Mouse (Mus musculus) adrenal gland, adult 18-20 months (tissue): ENCODE measurements around the gene Rad51c. TPM values are rescaled to one million over a fixed set of nuclear protein-coding genes. Genes with fewer than 3 reads are reported as not detected.
"Not testable (repeated sequence)": the region's sequence is repeated elsewhere in the genome, so short reads cannot be mapped to it uniquely, and the experiment has no call there.

Experiments
- DNase-seq, 2 experiments: peaks; one replicate each; pipeline ENCODE4 v3.0.0; 2021 to 2022; ENCODE audit warnings: low spot score in 2 of 2
- total RNA-seq, 2 experiments: library from RNA; stranded (reverse); gene quantifications; 1 replicate in 1 of 2; 2 replicates in 1 of 2; pipeline ENCODE4 v1.2.3; 2021

Rad51c gene
- total RNA-seq, 2 experiments from 2014 or later = 2.8 to 4.9 TPM

DNA sequence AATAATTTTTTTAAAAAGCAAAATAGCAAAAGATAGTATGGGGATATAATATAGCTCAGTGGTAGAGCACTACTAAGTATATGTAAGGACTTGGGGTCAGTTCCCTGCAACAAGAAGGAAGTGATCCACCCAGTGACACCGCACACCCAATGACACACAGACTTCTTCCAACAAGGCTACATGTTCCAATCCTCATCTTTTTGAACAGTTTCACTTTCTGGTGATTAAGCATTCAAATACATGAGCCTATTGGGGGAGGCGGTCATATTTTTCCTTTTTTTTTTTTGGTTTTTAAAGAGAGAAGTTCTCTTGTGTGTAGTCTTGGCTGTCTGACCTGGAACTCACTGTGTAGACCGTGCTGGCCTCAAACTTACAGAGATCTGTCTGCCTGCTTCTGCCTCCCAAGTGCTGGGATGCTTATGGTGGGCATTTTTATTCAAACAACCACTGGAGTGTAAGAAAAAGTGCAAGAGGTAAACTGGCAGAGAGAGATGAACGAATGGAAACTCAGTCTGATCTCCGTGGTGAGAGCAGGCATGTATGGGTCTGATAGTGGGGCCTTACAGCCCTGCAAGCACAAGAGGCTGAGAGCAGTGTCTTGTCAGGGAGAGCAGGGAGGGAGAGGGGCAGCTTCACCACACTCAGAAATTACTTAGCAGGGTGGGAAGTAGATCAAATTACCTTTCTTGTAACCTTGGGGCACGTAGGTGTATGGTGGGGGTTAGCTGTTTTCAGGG is 28.3 kb upstream of the Rad51c start:
- DNase-seq = no peak

DNA sequence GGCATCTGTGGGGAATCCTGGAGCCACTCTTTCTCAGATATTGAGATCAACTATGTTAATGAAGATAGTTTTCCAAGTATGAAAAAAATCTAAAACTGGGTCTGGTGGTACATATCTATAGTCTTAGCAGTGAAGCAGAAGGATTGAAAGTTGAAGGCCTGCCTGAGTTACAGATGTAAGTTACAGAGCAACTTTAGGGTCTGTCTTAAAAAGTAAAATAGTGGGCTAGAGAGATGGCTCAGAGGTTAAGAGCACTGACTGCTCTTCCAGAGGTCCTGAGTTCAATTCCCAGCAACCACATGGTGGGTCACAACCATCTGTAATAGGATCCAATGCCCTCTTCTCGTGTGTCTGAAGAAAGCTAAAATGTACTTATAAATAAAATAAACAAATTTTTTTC is 27.7 kb upstream of the Rad51c start:
- DNase-seq = no peak

DNA sequence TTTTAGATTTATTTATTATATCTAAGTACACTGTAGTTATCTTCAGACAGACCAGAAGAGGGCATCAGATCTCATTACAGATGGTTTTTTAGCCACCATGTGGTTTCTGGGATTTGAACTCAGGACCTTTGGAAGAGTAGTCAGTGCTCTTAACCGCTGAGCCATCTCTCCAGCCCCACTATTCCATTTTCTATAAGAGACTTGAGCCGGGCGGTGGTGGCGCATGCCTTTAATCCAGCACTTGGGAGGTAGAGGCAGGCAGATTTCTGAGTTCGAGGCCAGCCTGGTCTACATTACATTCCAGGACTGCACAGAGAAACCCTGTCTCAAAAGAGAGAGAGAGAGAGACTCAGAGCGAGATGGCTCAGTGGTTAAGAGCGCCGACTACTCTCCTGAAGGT is 27.1 kb upstream of the Rad51c start:
- DNase-seq = not testable (repeated sequence)

DNA sequence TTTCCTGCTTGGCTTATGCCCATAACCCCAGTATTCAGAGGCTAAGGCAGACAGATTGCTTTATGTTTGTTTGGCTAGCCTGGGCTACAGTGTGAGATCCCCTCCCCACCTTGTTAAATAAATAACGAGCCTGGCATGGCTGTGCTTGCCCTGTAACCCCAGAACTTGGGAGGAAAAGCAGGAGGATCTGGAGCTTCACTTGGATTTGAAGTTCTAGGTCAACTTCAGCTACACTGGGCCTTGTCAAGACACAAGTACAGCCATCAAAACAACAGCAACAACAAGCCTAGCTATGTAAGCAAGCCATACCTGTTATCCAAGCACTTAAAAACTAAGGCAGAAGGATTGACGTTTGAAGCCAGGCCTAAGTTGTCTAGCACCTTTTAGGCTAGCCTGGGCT is 25.6 kb upstream of the Rad51c start:
- no peak for DNase-seq

DNA sequence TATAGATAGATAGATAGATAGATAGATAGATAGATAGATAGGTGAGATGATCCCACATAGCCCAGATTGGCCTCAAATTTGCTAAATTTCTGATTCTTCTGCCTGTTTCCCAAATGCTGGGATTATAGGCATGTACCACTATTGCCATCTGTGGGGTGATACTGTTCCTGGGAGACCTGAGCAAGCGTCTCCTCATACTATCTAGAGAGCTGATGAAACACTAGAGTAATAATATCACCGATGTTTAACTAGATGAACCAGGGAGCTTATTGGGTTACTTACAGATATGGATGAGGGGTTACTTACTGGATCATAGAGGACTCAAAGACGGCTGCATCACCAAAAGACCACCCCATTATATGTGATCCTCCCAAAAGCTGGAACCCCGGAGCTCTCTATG is 24.6 kb upstream of the Rad51c start:
- DNase-seq = no peak

DNA sequence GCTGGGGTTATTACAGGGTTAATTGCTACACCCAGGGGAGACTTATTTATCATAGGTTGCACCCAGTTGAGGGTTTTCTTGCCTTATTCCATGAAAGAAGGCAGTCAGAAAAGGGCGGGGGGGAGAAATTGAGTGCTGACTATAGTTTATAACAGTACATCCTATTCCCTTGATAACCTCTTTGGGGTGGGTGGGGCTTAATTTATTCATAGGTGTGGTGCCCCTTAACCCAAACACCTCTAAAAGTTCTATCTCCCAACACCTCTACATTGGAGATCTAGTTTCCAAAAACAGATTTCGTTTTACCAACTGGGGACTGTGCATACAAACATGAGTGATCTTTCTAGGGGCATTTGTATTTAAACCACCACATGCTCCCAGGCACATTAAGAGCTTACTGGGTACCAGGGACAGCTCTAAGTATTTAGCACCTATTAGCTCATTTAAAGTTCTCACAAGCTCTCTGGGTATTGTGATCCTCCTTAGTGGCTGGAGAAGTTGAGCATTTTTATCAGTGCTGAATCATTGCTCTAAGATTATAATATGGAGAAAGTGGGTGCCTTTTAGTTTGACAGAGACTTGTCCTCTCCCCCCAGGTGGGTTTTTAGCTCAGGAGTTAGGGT is 23.4 kb upstream of the Rad51c start:
- no peak for DNase-seq

DNA sequence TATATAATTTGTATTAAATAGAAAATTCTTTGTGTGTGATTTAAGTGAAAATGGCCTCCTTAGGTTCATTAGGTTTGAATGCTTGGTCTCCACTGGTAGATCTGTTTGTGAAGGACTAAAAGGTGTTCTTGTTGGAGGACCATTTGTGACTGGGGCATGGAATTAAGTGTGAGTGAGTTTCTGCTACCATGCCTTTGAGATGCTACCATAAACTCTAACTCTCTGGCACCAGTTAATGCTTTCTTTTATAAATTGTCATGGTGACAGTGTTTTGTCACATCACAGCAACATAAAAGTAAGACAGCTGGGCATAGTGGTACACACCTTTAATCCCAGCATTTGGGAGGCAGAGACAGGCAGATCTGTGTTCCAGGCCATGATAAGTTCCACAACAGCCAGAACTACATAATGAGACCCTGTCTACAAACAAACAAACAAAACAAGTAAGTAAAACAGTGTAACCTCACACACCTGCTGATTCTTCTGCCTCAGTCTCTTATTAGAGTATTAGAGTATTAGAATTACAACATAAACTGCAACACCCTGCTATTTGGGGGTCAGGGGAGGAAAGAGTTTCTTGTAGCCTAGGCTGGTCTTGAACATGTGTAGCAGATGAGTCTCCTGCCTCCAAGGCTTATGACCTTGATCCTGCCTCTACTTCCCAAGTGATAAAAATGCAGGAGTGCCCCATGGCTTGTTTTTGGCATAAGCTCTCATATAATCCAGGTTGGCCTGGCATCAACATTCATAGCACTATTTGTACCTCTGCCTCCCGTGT is 22.7 kb upstream of the Rad51c start:
- DNase-seq = no peak

DNA sequence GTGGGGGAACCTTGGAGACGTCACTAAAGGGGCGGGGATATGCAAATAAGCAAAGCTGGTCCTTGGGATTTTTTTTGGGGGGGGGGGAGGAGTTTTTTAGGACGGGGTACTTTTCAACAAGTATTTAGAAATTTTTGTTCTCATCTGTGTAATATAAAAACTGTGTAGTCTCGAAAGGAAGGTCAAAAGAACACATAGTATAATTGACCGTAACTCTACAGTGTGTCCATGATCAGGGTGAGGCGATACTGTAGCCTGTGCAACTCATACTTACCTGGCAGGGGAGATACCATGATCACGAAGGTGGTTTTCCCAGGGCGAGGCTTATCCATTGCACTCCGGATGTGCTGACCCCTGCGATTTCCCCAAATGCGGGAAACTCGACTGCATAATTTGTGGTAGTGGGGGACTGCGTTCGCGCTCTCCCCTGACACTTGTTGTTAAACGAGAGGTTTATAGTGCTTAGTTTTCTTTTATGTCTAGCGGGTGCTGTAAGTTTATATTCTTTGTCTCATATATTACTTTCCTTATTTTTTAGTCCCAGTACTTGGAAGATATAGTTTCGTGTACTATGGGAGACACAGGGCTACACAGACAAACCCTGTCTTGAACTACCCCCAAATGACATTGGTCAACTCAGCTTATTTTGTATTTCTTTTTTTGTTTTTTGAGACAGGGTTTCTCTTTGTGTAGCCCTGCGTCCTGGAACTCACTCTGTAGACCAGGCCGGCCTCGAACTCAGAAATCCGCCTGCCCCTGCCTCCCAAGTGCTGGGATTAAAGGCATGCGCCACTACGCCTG is 21.9 kb upstream of the Rad51c start:
- peak; percentile 67 for DNase-seq

DNA sequence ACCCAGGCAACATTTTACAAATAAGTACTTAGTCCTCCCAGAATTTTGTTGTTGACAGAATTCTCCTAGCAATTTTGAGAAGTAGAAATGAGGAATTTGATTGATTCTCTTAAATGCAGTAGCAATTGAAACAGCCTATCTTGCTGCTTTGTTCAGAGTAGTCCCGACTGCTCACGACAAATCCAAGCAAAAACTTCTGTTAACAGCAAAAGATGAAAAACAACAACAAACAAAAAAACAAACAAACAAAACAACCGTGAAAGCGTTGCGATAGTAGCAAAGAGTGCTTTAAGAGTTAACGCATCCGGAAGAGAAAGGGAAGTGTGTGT is 21.3 kb upstream of the Rad51c start:
- no peak for DNase-seq

DNA sequence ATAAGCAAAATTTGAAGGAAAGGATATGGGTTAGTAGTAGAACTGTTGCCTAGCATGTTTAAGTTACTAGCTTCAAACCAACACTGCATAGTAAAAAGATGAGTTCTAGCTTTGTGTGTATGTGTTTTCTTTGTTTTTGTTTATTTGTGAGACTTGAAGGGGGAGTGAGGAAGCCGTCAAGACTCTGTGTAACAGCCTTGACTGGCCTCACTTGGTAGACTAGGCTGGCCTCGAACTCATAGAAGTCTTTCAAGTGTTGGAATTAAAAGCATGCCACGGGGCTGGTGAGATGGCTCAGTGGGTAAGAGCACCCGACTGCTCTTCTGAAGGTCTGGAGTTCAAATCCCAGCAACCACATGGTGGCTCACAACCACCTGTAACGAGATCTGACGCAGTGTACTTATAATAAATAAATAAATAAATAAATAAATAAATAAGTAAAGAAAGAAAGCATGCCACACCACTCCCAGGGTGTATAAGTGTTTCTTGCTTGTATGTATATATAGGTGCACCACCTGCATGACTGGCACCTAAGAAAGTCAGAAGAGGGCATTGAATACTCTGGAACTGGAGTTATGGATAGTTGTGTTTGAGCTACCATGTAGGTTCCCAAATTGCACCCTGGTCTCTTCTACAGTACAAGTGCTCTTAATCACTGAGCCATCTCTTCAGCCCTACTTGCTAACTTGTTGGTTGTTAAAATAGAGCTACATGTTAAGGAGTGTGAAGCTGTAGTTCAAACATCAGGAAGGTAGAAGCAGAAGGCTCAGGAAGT is 19.0 kb upstream of the Rad51c start:
- no peak for DNase-seq

DNA sequence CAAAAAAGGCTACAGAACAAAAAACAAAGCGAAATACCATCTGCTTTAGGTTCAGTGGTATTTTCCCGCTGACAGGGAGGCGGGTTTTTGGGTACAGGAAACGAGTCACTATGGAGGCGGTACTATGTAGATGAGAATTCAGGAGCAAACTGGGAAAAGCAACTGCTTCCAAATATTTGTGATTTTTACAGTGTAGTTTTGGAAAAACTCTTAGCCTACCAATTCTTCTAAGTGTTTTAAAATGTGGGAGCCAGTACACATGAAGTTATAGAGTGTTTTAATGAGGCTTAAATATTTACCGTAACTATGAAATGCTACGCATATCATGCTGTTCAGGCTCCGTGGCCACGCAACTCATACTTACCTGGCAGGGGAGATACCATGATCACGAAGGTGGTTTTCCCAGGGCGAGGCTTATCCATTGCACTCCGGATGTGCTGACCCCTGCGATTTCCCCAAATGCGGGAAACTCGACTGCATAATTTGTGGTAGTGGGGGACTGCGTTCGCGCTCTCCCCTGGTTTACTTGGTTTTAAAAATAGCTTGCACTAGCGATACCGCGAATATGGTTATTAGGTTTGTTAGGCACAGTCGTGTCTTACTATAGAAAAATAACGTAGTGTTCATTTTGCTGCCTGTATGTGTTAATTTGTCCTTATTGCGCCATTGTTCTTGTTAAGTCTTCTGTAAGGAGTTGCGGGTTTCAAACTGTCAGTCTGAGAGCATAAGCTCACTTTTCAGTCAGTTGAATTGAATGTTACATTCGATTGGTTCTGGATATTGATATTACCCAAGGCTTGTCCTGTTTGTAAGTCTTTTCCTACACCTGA is 18.0 kb upstream of the Rad51c start:
- DNase-seq = peak; percentile 63 to 70

DNA sequence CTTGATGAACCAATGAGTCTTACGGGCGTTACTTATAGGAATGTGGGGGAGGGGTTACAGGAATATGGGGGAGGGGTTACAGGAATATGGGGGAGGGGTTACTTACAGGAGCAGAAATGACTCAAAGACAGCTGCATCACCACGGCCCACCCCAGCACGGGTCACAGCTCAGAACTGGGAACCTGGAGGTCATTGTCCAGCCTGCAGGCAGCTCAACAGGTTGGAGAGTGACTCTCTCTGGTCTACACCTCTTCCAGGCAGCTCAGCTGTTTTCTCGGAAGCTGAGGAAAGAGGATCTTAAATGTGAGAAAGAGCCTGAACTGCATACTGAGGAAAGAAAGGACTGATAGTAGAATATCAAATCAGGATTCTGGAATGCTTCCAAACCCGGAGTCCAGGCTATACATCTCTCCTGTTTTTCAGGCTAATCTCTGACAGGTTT is 17.0 kb upstream of the Rad51c start:
- DNase-seq = no peak

DNA sequence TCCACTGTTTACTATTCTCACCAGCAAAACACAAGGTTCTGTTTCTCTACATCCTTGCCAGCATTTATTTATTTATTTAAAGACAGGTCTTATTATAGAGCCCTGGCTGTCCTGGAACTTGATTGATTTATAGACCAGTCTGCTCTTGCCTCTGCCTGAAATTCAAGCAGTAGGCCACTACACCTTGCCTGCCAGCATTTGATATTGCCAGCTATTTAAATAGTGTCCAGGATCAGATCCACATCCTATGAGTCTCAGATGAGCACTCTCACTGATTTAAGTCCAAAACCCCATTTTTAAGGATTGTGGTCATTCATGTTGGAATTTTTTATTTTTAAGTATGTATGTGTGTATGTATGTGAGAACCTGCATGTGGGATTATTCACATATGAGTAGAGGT is 16.1 kb upstream of the Rad51c start:
- no peak for DNase-seq

DNA sequence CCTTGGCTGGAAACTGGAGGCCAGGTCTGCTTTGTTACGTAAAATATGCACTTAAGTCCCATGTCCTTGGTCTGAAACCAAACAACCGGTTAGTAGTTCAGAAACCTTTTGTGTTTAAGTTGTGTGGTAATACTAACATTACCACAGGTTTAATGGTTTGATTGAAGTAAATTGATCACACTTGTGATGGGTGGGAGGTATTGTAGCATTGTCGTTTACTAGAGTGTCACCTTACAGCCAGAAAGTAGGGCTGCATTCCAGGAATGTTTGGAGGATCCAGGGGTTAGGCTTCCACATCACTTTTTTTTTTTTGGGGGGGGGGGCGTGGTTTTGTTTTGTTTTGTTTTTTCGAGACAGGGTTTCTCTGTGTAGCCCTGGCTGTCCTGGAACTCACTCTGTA is 11.4 kb upstream of the Rad51c start:
- no peak for DNase-seq

DNA sequence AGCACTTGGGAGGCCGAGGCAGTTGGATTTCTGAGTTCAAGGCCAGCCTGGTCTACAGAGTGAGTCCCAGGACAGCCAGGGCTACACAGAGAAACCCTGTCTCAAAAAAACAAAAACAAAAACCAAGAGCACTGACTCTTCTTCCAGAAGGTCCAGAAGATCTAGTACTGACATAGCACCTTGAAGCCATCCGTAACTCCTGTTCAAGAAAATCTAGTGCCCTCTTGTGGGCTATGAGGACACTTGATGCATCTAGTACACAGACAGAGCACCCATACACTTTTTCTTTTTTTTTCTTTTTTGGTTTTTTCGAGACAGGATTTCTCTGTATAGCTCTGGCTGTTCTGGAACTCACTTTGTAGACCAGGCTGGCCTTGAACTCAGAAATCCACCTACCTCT is 8.7 kb upstream of the Rad51c start:
- not testable (repeated sequence) for DNase-seq

DNA sequence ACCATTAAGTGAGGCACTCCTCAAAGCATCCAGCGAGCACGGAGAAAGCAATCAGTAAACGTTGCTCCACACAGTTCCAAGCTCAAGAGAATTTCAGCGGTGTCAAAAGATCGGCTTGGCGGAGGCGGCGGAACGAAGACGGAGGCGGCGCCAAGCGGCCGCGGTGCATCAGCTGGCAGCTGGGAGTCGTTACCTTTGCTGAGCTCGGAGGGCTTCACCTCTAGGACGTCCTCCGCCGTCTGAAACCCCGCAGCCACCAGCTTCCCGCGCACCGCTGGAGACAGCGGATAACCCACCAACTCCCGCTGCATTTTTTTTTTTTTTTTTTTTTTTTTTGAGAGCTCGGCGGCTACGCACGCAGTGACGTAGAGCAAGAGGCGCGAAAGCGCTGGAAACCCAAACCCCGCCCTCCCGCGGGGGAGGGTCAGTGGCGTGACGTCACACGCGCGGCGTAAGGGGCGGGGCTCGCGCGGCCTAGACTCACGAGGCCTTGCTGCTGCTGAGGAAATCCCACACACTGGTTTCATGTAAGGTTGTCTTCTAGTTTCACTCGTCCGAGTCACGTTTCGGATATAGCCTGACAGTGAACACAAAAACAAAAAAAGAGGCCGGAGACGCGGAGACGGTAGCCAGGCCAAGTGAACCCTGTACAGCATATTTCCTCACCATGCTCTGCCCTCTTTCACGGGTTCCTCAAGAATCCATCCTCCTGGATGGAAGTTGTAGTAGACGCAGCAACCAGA is 472 bp downstream of the Rad51c start:
- DNase-seq = peak; percentile 99

DNA sequence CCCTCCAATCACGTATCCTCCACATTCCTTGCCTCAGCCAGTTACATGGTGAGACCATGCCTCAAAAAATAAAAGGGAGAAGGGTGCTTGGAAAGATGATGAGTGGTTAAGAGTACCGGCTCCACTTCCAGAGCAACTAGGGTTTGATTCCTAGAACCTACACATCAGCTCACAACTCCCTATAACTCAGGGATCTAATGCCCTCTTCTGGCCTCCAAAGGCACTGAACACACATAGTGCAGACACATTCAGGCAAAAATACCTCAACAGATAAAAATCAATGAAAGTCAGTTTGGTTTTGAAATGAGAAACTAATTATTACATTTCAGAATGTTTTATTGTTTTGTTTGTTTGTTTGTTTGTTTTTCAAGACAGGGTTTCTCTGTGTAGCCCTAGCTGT is 6.4 kb downstream of the Rad51c start:
- no peak for DNase-seq

DNA sequence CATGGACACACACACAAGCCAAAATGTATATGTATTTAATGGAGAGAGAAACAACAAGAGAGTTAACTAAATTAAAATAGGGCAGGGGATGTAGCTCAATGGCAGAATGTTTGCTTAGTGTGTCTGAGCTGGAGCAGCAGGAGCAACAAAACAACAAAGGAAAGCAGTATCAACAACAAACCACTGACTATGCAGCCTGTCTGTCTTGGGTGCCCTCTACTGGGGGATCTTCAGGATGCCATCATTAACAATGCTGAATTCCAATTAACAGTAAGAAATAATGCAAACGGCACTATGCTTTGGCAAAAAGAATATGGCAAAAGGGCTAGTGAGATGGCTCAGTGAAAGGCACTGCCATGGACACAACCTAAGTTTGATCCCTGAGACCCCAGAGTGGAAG is 10.9 kb downstream of the Rad51c start:
- DNase-seq = peak in 1 of 2 experiments; percentile 22

DNA sequence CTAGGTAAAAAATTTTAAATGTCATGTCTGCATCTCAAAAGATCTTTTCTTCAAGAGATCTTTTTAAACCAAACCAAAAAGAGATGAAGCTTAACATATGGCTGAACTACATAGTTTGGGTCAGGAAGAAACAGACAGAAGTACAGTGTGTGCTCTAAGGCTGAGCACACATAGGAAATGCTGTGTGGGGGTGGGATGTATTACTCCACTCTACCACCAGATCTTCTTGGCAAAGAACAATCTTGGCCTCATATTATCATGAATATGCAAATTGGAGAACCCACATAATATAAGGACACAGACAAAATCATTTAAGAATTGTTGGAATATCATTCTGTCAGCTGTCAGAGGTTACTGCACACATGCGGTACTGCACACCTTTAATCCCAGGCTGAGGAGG is 19.1 kb downstream of the Rad51c start:
- DNase-seq = no peak
